Mouse (Mus musculus) heart, adult 2 months (tissue): Measurements from ENCODE around the gene Acot7.

Experiments
- CTCF ChIP-seq: fragments of 200-600 bp; IDR thresholded peaks from 2 replicates; pipeline ENCODE4 v1.8.1; 2022; ENCODE audit warnings: antibody characterized with exemption, mild to moderate bottlenecking, moderate library complexity
- POLR2A ChIP-seq: fragments of 200-500 bp; IDR thresholded peaks from 2 replicates; pipeline ENCODE4 v1.6.1; 2011; ENCODE audit warnings: mild to moderate bottlenecking, low read depth, low read length, control low read depth; ENCODE audit not compliant: insufficient read depth

DNA sequence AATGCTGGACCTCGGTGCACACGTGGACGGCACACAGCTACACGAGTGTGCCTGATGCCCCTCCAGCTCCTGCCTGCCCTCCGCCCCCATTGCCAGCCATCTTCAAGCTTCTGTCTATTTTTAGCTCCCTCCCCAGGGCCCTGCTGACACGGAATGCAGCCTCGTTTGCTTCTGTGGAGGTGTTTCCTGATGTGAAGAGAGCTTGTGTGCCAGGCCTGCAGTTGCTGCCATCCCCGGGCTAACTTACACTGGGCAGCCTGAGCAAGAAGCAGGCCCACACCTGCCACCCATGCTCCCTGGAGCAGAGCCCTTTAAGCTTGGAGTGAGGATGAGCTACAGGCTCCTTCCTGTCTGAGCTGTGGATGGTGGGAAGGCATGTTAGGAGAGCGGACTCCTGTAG lies 84.3 kb downstream of the Acot7 start:
- no peak for TF ChIP-seq POLR2A
- TF ChIP-seq CTCF = no peak
